22 mouse cellular contexts compared by ENCODE assay signal in the genomic region with DNA sequence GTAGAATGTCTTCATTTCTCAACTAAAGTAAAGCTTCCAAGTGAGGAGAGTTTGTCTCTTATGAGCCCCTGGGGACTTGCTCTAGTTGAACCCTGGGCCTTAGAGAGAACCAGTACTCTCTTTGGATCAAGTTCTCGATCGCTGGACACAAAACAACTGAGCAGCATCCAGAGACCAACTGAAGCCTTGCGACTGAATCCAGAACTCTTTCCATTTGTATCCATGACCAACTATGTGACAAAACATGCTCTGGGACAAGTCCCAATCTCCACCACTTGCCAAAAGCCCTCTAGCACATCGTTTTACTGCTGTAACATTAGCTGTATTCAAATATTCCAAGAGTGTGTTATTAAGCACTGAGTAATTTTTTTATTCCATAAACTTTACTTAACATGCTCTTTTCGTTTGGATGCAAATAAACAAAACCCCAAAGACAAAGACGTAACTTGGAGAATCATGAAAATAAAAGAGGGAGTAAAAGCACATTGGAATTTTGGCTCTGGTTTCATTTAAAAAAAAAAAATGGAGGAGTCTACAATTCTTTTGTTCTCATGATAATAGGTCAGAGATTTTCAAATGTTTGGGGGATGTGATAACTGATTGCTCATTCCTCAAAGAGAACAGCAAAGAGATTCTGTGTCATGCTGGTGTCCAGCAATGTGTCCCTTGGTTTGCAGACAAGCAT.
A peak's percentile ranks its signal among the peaks of the same experiment; 100 is the strongest.
DNase-seq lines count a peak whose midpoint lies in the region; ATAC-seq and TF ChIP-seq lines count a peak whose summit lies in the region.
"Had no signal": no experiment of that assay in that cellular context is flagged by ENCODE, and none has a peak within 500 bp of the region (broad histone marks: within the 10 kb centered on the region; RNA-seq: fewer than 3 reads in every experiment).

No protein-coding gene starts in this region.

- H3K9me3 ChIP-seq in heart, embryonic 10.5 days: no peaks in the 10 kb centered on the region
- H3K9me3 ChIP-seq in forebrain, embryonic 12.5 days: no peaks in the 10 kb centered on the region
- H3K9me3 ChIP-seq: embryonic facial prominence, embryonic 15.5 days; G1E; kidney, embryonic 15.5 days; limb, embryonic 13.5 days; neural tube, embryonic 13.5 days; stomach, embryonic 15.5 days had no signal

- intact Hi-C loops in gastrocnemius, adult 2 months (cut with DNase I): no loop called here
- intact Hi-C loops in heart, postnatal 14 days (cut with DNase I): no loop called here

- no peak for ATAC-seq in forebrain, embryonic 12.5 days (ENCODE audit: low FRiP score)
- ATAC-seq: forebrain, postnatal 0 days; hindbrain, embryonic 16.5 days had no signal

- no peaks in the 10 kb centered on the region for H3K36me3 ChIP-seq in heart, embryonic 10.5 days
- no peaks in the 10 kb centered on the region for H3K36me3 ChIP-seq in forebrain, embryonic 12.5 days (replicated peaks)
- H3K36me3 ChIP-seq: embryonic facial prominence, embryonic 15.5 days; G1E; kidney, embryonic 15.5 days; limb, embryonic 13.5 days; neural tube, embryonic 13.5 days; stomach, embryonic 15.5 days had no signal

- no peak for TF ChIP-seq CTCF in lung, adult 2 months (IDR thresholded peaks at IDR 0.05; ENCODE audit: insufficient read depth, low read length)
- no peak for TF ChIP-seq CTCF in gastrocnemius, adult 2 months (IDR thresholded peaks at IDR 0.05)

- peak; percentile 29 to 34 for DNase-seq in heart, adult 18-20 months
- DNase-seq in heart, embryonic 10.5 days (ENCODE audit: low spot score): no peak
- DNase-seq in lung, postnatal 10 days: peak; percentile 56
- DNase-seq in lung, adult 2 months: no peak
- DNase-seq in gastrocnemius, adult 2 months: peak; percentile 51
- DNase-seq in heart, postnatal 14 days: peak; percentile 14 to 32
- DNase-seq in spleen, adult 18-20 months: no peak
- DNase-seq: adrenal gland, postnatal 14 days; cerebellum, postnatal 14 days; forebrain, postnatal 0 days; layer of hippocampus, postnatal 36 days; midbrain, embryonic 14.5 days; thymus, adult 2 months had no signal

- no peak overlapping the region for H3K9ac ChIP-seq in forebrain, embryonic 12.5 days
- H3K9ac ChIP-seq: embryonic facial prominence, embryonic 15.5 days; forebrain, postnatal 0 days; kidney, embryonic 15.5 days; limb, embryonic 13.5 days; liver, embryonic 14.5 days; neural tube, embryonic 13.5 days; stomach, embryonic 15.5 days had no signal

- no peak overlapping the region for H3K4me2 ChIP-seq in forebrain, embryonic 12.5 days
- H3K4me2 ChIP-seq: embryonic facial prominence, embryonic 15.5 days; kidney, embryonic 15.5 days; limb, embryonic 13.5 days; neural tube, embryonic 13.5 days; stomach, embryonic 15.5 days had no signal

- WGBS in heart, embryonic 10.5 days: 80% methylated on average over 6 of the region's 6 CpGs
- 61% methylated on average over 6 of the region's 6 CpGs for WGBS in lung, adult 2 months
- 91% methylated on average over 6 of the region's 6 CpGs for WGBS in forebrain, embryonic 12.5 days

- H3K27me3 ChIP-seq in heart, embryonic 10.5 days (ENCODE audit: insufficient read depth, poor library complexity, severe bottlenecking): no peaks in the 10 kb centered on the region
- H3K27me3 ChIP-seq in forebrain, embryonic 12.5 days: no peaks in the 10 kb centered on the region
- H3K27me3 ChIP-seq: embryonic facial prominence, embryonic 15.5 days; kidney, embryonic 15.5 days; limb, embryonic 13.5 days; neural tube, embryonic 13.5 days; stomach, embryonic 15.5 days had no signal

- H3K4me3 ChIP-seq in heart, embryonic 10.5 days: no peak overlapping the region
- H3K4me3 ChIP-seq in lung, adult 2 months (replicated peaks; ENCODE audit: extremely low read depth, low read depth, low read length): no peak overlapping the region
- H3K4me3 ChIP-seq in gastrocnemius, adult 2 months: no peak overlapping the region
- H3K4me3 ChIP-seq in forebrain, embryonic 12.5 days (replicated peaks): no peak overlapping the region
- H3K4me3 ChIP-seq: embryonic facial prominence, embryonic 15.5 days; kidney, embryonic 15.5 days; limb, embryonic 13.5 days; neural tube, embryonic 13.5 days; stomach, embryonic 15.5 days had no signal

- H3K4me1 ChIP-seq in heart, embryonic 10.5 days: peaks cover 5% of the 10 kb centered on the region; the same call in 1 of the 2 replicates
- peaks cover 2% of the 10 kb centered on the region; the same call in 1 of the 2 replicates for H3K4me1 ChIP-seq in lung, adult 2 months (ENCODE audit: control insufficient read depth, insufficient read depth, low read length)
- H3K4me1 ChIP-seq in forebrain, embryonic 12.5 days: no peaks in the 10 kb centered on the region
- H3K4me1 ChIP-seq: neural tube, embryonic 13.5 days had no signal

- no peak for TF ChIP-seq POLR2A in lung, adult 2 months (IDR thresholded peaks at IDR 0.05; ENCODE audit: borderline replicate concordance, extremely low read depth, low read depth, low read length)

- H3K27ac ChIP-seq in heart, embryonic 10.5 days: no peak overlapping the region
- no peak overlapping the region for H3K27ac ChIP-seq in gastrocnemius, adult 2 months
- H3K27ac ChIP-seq in forebrain, embryonic 12.5 days: no peak overlapping the region
- H3K27ac ChIP-seq: embryonic facial prominence, embryonic 15.5 days; kidney, embryonic 15.5 days; limb, embryonic 13.5 days; liver, embryonic 14.5 days; neural tube, embryonic 13.5 days; stomach, embryonic 15.5 days had no signal

Comparison
In these comparisons a context has a peak if more than half of its experiments do, and no peak if none do; other contexts are left out.
1. DNase-seq: peak in heart, adult 18-20 months (2 of 2), lung, postnatal 10 days (single experiment), gastrocnemius, adult 2 months (single experiment) and heart, postnatal 14 days (2 of 2); none in heart, embryonic 10.5 days (single experiment), lung, adult 2 months (single experiment) and spleen, adult 18-20 months (0 of 2).